Mouse (Mus musculus) layer of hippocampus, postnatal 10 days (tissue): ENCODE data around the gene Pmfbp1. TPM values are rescaled to one million over a fixed set of nuclear protein-coding genes. Genes with fewer than 3 reads are reported as not detected.
"Not testable (repeated sequence)": the region's sequence is repeated elsewhere in the genome, so short reads cannot be mapped to it uniquely, and the experiment has no call there.

Experiments
- DNase-seq, 2 experiments: peaks; one replicate each; pipeline ENCODE4 v3.0.0; 2021; ENCODE audit warnings: low spot score in 2 of 2
- long read RNA-seq: library from polyadenylated mRNA; stranded (forward); transcript quantifications from one replicate; pipeline ENCODE4 v2.0.0, GENCODE M21; 2023
- total RNA-seq, 2 experiments: library from RNA; stranded (reverse); gene quantifications; 2 replicates each; pipeline ENCODE4 v1.2.3; 2021

Gene Pmfbp1
- under 1 TPM; 0.22 to 0.41 TPM for total RNA-seq
- long read RNA-seq, partial matches to known transcripts: 2 of 2 reads
- long read RNA-seq, other reads (novel, unspliced or antisense): 0 of 2 reads

GRCm38 (mm10) chr8:109493727-109494126 lies at the start of gene Pmfbp1:
Gene Pmfbp1 (plus strand): TSS chr8:109494027.
- DNase-seq: no peak

DNA sequence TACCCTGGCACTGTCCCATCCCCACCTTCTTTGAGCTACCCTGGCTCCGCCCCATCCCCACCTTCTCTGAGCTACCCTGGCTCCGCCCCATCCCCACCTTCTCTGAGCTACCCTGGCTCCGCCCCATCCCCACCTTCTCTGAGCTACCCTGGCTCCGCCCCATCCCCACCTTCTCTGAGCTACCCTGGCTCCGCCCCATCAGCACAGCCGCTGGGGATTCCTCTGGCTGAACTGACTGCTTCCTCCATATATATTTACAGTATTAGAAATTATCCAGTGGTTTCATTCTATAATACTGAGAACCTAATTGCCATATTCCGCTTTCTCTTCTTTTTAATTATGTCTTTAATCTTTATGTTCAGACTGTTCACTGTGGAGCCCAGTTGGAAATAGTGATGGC lies 46.9 kb upstream of the Pmfbp1 start:
- not testable (repeated sequence) for DNase-seq

DNA sequence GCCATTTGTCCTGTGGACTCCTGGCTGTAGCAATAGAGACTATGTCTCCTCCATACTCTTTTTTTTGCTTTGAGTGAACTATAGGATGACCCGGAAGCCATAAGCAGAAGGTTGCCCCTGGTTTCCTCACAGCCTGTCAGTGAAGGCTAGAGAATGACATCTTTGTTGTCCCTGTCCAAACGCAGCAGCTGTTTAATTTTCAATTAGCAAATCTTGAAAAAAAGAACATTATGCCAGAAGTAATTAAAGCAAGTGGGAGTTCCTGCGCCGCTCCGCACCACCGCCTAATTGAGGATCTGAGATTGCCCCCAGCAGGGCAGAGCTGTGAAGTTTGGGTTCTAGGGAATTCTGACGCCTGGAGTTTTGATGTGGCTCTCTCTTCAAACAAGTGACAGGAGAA lies 42.8 kb upstream of the Pmfbp1 start:
- DNase-seq: no peak

DNA sequence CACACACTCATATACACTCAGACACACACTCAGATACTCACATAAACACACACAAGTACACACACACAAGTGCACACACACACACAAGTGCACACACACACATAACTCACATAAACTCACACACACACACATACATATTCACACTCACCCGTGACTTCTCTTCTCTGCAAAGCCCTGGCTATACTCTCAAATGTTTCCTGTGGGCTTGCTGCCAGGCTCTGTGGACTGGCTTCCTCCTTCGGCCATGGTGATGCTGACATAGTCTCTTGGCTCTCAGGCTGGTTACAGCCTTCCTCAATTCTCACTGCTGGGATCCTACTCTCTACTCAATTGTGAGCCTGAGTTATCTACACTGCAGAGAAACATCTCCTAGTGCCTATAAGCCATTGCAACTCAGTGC lies 38.7 kb upstream of the Pmfbp1 start:
- no peak for DNase-seq

GRCm38 (mm10) chr8:109457387-109457786 lies 36.4 kb upstream of the Pmfbp1 start:
- DNase-seq: no peak

GRCm38 (mm10) chr8:109458580-109458979 lies 35.2 kb upstream of the Pmfbp1 start:
- DNase-seq: peak in 1 of 2 experiments; percentile 29

DNA sequence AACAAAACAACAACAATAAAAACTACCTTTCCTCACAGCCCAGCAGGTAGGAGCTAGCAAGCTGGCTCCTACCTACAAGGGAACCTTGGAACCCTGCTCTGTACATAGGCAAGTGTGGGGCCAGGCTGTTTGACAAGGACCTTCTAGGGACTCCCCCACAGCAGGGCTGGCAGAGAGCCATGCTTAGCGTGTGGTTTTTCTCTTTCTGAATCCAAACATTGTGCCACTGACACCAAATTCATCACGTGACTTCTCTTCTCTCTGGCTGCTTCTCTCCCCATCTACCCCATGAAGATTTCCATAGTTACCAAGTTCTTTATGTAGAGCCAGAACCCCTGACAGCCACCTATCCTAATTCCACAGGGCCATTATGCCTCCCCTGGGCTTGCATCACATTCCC lies 30.8 kb upstream of the Pmfbp1 start:
- no peak for DNase-seq

GRCm38 (mm10) chr8:109463677-109464313 lies 30.0 kb upstream of the Pmfbp1 start:
- peak; percentile 37 to 45 for DNase-seq

GRCm38 (mm10) chr8:109464451-109464891 lies 29.4 kb upstream of the Pmfbp1 start:
- DNase-seq: peak; percentile 51 to 63

- DNase-seq: peak; percentile 20 to 36
Measured at GRCm38 (mm10) chr8:109465056-109465455, 28.8 kb upstream of the Pmfbp1 start.

DNA sequence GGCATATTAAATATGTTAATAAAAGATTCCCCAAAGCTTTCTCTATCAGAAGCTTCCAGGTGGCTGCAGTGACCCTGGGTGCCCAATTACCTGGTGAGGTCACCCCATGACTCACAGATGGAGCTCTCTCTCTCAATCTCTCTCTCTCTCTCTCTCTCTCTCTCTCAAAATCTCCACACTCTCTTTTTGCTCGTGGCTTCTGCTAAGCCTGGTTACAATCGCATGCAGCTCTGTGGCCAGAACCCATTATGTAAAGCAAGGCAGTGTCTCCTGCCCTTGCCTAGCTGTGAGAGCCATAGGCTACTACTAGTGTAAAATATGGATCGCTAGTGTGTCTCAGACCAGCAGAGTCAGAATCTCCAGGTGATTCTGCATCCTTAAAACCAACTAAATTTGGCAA lies 28.1 kb upstream of the Pmfbp1 start:
- no peak for DNase-seq

GRCm38 (mm10) chr8:109467516-109467915 lies 26.3 kb upstream of the Pmfbp1 start:
- peak in 1 of 2 experiments; percentile 43 for DNase-seq

GRCm38 (mm10) chr8:109468112-109468511 lies 25.7 kb upstream of the Pmfbp1 start:
- no peak for DNase-seq

DNA sequence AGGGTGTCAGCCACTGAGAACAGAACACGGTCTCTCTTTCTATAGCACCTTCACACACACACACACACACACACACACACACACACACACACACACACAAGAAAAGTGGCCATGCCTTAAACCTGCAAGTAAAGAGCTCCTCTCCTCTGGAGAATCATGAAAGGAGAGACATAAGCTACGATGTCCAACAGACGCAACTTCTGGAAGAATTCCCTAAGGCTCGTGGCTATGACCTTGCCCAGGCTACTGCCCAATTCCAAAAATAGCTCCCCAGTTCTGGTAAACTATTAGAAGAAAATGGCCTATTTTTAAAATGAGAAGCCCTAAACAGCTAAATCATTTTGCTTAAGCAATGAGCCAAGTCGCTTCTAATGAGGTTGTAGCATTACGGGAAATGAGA lies 22.0 kb upstream of the Pmfbp1 start:
- no peak for DNase-seq

DNA sequence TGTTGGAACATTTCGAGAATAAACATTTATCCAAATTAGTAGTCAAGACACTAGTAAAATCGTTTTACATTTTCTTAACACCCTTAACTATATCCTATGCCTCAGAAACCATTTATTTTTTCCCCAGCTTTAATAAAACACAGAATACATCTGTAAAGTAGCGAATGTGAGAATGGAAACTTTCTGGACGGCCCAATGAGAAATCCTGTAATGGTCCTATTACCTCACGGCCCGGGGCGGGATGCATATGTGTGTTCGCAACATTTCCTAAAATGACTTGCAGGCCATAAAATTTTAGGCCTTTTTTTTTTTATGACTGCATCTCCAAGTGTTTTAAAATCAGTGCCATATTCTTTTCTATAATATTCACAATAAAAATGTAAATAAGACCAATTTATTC lies 21.4 kb upstream of the Pmfbp1 start:
- DNase-seq: no peak

DNA sequence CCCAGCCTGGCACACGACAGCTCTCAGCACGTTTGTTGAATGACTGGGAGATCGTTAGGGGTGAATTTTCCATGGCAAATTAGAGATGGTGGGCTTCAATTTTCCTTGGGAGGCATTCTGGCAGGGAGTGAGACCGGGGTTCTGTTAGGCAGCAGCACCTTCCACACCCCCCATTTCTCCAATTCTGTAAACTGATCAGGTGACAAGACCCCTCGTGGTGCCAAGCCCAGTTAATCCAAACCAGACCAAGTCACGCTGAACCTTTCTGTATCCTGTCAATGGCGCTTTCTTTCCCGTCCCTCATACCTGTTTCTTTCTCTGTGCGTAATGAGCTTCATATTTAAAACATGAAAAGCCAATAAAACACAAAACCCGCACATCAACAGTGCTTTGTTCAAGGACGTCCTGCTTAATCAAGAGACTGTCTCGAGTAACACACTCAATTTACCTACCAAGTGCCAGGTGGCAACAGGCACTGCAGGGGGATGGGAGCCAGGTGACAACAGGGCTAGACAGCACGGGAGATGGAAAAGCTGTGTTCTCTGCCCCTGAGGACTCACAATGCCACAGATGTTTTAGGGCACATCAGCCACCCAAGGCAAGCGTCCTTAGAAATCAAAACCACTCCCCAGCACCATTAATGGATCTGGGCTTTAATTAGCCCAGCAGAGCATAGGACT lies 19.2 kb upstream of the Pmfbp1 start:
- DNase-seq: no peak

DNA sequence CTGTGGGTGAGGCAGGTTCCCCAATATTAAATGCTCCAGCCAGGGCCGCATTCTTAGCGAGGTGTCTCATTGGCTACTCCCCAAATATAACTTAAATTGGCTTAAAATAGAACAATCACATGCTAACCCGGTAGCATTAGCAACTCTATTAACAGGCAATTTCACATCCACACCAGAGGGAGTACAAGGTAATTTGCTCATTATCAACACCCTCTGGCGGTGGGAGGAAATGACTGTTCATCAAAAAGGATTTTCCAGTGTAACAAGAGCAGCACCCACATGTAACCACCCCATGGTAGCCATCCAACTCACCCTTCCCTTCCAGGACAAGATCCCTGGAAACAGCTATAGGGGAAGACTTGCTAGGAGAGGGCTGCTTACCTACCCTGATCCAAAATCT lies 18.4 kb upstream of the Pmfbp1 start:
- no peak for DNase-seq

DNA sequence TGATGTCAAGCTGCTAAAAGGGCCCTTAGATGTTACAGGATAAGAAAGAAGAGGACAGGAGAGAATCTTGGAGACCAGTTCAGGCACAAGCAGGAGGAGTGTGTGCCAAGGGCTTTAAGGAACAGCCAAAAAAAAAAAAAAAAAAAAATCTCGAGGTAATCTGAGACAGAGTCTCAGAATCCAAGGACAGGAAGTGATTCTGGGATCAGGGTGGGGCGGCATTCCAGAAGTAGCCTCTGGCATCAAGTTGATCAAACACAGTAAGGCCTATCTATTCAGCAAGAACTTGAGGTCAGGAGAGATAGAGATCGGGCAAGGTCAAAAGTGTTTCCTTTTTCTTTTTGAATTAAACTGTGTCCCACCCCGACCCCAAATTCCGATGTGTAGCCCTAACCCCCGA lies 15.2 kb upstream of the Pmfbp1 start:
- no peak for DNase-seq

GRCm38 (mm10) chr8:109484741-109485140 lies 9.1 kb upstream of the Pmfbp1 start:
- DNase-seq: no peak

DNA sequence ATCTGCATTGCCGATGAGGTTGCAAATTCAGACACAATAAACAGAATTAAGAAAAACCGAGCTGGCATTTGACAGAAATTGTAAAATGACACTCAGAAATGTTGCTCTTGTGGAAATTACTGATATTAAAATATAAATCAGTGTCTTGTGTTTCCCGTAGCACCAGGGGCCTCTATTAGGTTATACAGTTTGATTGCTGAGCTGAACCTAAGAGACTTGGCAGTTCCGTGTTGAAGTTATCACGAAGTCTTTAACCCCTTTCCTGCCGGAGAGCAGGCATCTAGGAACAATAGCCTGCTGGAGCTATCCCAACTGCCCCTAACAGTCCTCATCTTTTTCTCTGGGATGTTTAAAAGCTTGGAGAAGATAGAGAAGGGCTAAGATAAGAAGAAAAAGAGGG lies 8.3 kb upstream of the Pmfbp1 start:
- DNase-seq: no peak

- no peak for DNase-seq
Measured at GRCm38 (mm10) chr8:109492785-109493184, 1.0 kb upstream of the Pmfbp1 start.

DNA sequence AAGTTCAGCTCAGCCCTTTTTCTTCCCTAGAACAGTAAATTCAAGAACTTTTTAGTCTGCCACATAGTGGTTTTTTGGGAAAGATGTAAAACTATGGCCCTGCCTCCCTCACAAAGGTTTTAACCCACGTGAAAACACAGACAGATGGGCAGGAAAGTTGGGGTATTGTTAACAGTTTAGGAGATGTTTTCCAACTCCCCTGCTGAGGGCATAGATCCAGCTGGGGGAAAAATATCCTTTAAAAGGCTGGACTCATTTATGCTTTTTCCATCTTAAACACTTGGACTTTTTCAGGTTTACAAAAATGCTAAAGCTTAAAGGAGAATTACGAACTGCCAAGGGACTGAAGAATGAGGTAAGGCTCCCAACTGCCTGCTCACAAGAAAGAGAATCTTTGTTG lies 774 bp downstream of the Pmfbp1 start:
- no peak for DNase-seq

DNA sequence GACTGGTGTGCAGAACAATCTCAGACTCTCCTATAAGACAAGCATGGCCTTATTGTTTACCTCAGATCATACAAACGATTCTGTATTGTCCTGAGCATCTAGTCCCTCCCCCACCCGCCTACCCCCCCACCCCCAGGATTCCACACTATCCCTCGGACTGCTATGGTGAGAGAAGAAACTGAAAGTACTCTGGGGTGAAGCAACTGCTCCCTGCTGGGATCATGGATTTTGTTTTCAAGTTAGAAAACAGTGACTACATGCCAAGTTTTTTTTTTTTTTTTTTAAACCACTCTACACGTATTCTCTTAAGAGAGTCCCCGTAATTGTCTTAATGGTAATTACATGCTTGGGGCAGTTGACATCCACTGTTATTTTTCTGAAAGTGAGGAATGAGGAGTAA lies 3.6 kb downstream of the Pmfbp1 start:
- no peak for DNase-seq
